ENCODE assay signal across 16 mouse cellular contexts in genomic region chr1:175352921-175353320, GRCm38 (mm10).
DNase-seq lines count a peak whose midpoint lies in the region.
"Had no signal": no experiment of that assay in that cellular context is flagged by ENCODE, and none has a peak within 500 bp of the region (broad histone marks: within the 10 kb centered on the region; RNA-seq: fewer than 3 reads in every experiment).

No protein-coding gene starts in this region.

- peak; percentile 24 for DNase-seq in adrenal gland, postnatal 10 days
- no peak for DNase-seq in adrenal gland, adult 8-10 months
- peak; percentile 11 for DNase-seq in 3134 (ENCODE audit: extremely low read depth, insufficient read length, low spot score)
- peak; percentile 16 for DNase-seq in NIH3T3 (ENCODE audit: low read depth)
- DNase-seq in gonadal fat pad, adult 2 months (ENCODE audit: low read depth), result peak; percentile 12
- no peak for DNase-seq in cerebellum, adult 11-12 months
- DNase-seq in yolk sac, embryonic 10.5 days (ENCODE audit: low spot score), result no peak
- DNase-seq: cerebellum, adult 11 months; cerebellum, adult 8-10 months; cerebellum, postnatal 14 days; embryo, embryonic 11 days; gastrocnemius, postnatal 25 days; heart, adult 2 months; heart, postnatal 14 days; heart, postnatal 4 days; kidney, adult 18-20 months had no signal

Comparison
In these comparisons a context has a peak if more than half of its experiments do, and no peak if none do; other contexts are left out.
1. DNase-seq: peak in adrenal gland, postnatal 10 days (single experiment), 3134 (single experiment), NIH3T3 (single experiment) and gonadal fat pad, adult 2 months (single experiment); none in adrenal gland, adult 8-10 months (single experiment), cerebellum, adult 11-12 months (single experiment) and yolk sac, embryonic 10.5 days (single experiment).